ENCODE assay signal across 11 mouse cellular contexts in the genomic region with DNA sequence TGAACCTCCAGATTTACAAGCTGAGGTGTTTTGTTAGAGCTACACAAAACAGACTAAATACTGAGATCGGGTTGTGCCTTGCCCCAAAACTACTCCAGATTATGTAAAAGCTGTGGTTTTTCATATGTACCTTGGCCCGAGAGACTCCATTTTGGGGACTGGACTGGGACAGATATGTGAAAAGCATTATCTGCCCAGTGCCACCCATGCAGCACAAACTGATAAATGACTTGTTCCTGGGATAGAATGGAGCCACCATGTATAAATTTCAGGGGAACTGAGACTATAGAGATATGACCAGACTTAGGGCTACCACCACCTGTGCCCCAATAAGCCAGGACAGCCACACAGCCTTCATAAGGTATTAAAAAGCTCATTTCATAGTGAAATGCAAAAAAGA.
"Had no signal": no experiment of that assay in that cellular context is flagged by ENCODE, and none has a peak within 500 bp of the region (broad histone marks: within the 10 kb centered on the region; RNA-seq: fewer than 3 reads in every experiment).

No protein-coding gene starts in this region.

- H3K9me3 ChIP-seq: limb, embryonic 12.5 days; lung, embryonic 15.5 days; megakaryocyte, embryonic 14.5 days; midbrain, embryonic 12.5 days had no signal

- H3K27ac ChIP-seq: limb, embryonic 12.5 days; lung, embryonic 15.5 days; macrophage; midbrain, embryonic 12.5 days had no signal

- H3K4me3 ChIP-seq: limb, embryonic 12.5 days; lung, embryonic 15.5 days; megakaryocyte, embryonic 14.5 days; midbrain, embryonic 12.5 days had no signal

- DNase-seq: kidney, adult 8-10 months; kidney, postnatal 25 days; lung, postnatal 14 days; right cerebral cortex, postnatal 25 days; thymus, postnatal 36 days had no signal

- ATAC-seq: intestine, postnatal 0 days had no signal

- H3K9ac ChIP-seq: limb, embryonic 12.5 days; lung, embryonic 15.5 days; midbrain, embryonic 12.5 days had no signal

- H3K4me2 ChIP-seq: limb, embryonic 12.5 days; lung, embryonic 15.5 days; midbrain, embryonic 12.5 days had no signal

- H3K4me1 ChIP-seq: megakaryocyte, embryonic 14.5 days; midbrain, embryonic 12.5 days had no signal

- H3K36me3 ChIP-seq: limb, embryonic 12.5 days; lung, embryonic 15.5 days; midbrain, embryonic 12.5 days had no signal
